Mouse (Mus musculus) forebrain, embryonic 10.5 days (tissue): Measurements from ENCODE around the gene Urb1. TPM values are rescaled to one million over a fixed set of nuclear protein-coding genes. Genes with fewer than 3 reads are reported as not detected.
"Not testable (repeated sequence)": the region's sequence is repeated elsewhere in the genome, so short reads cannot be mapped to it uniquely, and the experiment has no call there.

Experiments
- DNase-seq: peaks from one replicate; pipeline ENCODE4 v3.0.0-alpha.2; 2017; ENCODE audit warnings: low spot score; ENCODE audit errors: extremely low spot score
- H3K27ac ChIP-seq: fragments of 300-500 bp; sonication (generic); 2 replicates; pipeline ENCODE4 v1.5.1; 2016; ENCODE audit warnings: mild to moderate bottlenecking
- H3K27me3 ChIP-seq: fragments of 300-500 bp; sonication (generic); 2 replicates; pipeline ENCODE4 v1.6.1; 2016; ENCODE audit warnings: mild to moderate bottlenecking; ENCODE audit not compliant: poor library complexity, severe bottlenecking
- H3K36me3 ChIP-seq: fragments of 300-500 bp; sonication (generic); replicated peaks from 2 replicates; pipeline ENCODE4 v1.6.1; 2016; ENCODE audit warnings: mild to moderate bottlenecking, moderate library complexity
- H3K4me1 ChIP-seq: fragments of 300-500 bp; sonication (generic); 2 replicates; pipeline ENCODE4 v1.6.1; 2016
- H3K4me3 ChIP-seq: fragments of 300-500 bp; sonication (generic); 2 replicates; pipeline ENCODE4 v1.5.1; 2016; ENCODE audit warnings: mild to moderate bottlenecking, moderate library complexity
- H3K9me3 ChIP-seq: fragments of 300-500 bp; sonication (generic); 2 replicates; pipeline ENCODE4 v1.6.1; 2016; ENCODE audit warnings: mild to moderate bottlenecking, moderate library complexity
- WGBS: fragments of 180-500 bp; shearing (Covaris S2); methylation state at CpG from one replicate; pipeline ENCODE4 v1.1.7; 2016; 5-methylcytosine and 5-hydroxymethylcytosine counted together
- polyA plus RNA-seq: library from polyadenylated mRNA; unstranded; fragments of >200 nt; fragmentation: Nextera tagmentation; extraction: Ambion mirVana; gene quantifications from 2 replicates; pipeline ENCODE4 v1.2.1, GENCODE M21; 2016

Urb1 gene
- polyA plus RNA-seq, 1 experiment from 2014 or later, result 13.8 TPM

DNA sequence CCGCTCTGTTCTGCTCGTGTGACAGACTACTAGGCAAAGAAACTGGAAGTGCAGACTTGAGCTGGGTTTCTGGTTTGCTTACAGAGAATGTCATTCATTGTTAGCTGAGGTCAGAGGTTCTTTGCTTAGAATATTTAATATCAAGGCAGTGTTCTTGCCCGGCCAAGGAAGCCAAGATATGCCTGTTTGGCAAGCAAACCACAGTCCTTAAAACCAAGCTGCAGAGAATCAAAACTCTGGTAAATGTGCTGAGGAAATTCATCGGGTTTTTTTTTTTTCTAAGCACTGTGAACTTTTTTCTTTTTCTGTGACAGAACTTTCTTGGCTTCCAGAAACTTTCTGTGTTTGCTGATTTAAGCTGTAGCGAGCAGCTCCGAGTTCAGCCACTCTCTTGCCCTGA lies 22.3 kb upstream of the Urb1 start:
- Histone ChIP-seq H3K36me3 (no peaks in the 10 kb centered on the region), H3K27ac (no peak overlapping the region), H3K27me3 (peaks cover 79% of the 10 kb centered on the region), H3K4me1 (peaks cover 47% of the 10 kb centered on the region), H3K9me3 (no peaks in the 10 kb centered on the region), H3K4me3 (no peak overlapping the region)
- whole genome bisulfite sequencing, result 64% methylated on average over 6 of the region's 6 CpGs
- DNase-seq, result no peak

DNA sequence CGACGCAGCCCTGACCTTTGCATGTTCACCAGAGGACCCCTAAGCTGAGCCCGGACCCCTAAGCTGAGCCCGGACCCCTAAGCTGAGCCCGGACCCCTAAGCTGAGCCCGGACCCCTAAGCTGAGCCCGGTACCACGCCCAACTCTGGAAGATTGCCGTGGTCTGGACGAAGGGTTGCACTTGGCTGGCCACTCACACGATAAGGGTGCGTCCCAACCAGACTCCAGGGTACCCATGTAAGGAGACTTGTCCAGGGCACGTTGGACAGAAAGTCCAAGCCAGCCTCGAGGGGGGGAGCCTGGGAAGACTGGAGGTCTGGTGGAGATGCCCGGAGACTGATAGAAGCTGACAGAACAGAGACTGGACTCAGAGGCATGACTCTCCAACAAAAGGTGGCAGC lies 21.5 kb upstream of the Urb1 start:
- Histone ChIP-seq H3K4me3 (peak overlapping the region; percentile 68), H3K27ac (no peak overlapping the region), H3K9me3 (no peaks in the 10 kb centered on the region), H3K4me1 (peaks cover 47% of the 10 kb centered on the region), H3K27me3 (peaks cover 81% of the 10 kb centered on the region), H3K36me3 (no peaks in the 10 kb centered on the region)
- DNase-seq, result no peak
- 26% methylated on average over 15 of the region's 15 CpGs for WGBS

DNA sequence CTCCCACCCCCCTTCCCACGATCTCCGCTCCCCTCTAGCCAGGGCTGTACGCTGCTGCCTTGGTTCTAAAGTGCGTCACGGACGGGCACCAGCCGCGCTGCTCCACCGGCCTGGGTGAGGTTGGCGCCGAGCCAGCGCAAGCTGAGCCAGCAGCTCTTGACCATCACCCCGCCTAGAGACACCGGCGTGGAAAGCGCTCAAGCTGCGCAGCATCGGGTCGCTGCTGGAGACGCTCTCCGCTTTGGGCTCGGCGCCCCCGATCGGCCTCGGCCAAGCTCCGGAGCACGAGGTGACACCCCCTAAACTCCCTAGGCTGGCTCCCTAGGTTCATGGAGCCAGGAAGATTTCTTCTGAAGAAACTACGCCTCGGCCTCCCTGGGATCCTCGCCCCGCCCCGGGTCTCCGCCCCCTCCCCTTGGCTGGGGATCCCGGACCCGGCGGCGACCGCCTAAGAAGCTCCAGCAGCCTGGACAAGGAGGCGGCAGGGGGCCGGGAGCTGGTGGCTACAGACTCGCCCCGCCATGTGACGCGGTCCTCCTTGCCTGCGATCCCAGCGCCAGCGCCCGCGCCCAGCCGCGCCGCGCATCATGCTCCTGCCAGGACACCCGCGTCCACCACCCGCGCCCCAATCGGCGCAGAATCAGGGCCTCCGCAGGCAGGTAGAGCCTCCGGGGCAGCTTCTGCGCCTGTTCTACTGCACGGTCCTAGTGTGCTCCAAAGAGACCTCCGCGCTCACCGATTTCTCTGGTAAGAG lies 20.6 kb upstream of the Urb1 start:
- Histone ChIP-seq H3K4me1 (peaks cover 47% of the 10 kb centered on the region), H3K4me3 (peak overlapping the region; percentile 68), H3K27me3 (peaks cover 83% of the 10 kb centered on the region), H3K9me3 (no peaks in the 10 kb centered on the region), H3K36me3 (no peaks in the 10 kb centered on the region), H3K27ac (peak overlapping the region; percentile 71)
- peak; percentile 66 for DNase-seq
- WGBS, result under 1% methylated on average over 67 of the region's 67 CpGs

DNA sequence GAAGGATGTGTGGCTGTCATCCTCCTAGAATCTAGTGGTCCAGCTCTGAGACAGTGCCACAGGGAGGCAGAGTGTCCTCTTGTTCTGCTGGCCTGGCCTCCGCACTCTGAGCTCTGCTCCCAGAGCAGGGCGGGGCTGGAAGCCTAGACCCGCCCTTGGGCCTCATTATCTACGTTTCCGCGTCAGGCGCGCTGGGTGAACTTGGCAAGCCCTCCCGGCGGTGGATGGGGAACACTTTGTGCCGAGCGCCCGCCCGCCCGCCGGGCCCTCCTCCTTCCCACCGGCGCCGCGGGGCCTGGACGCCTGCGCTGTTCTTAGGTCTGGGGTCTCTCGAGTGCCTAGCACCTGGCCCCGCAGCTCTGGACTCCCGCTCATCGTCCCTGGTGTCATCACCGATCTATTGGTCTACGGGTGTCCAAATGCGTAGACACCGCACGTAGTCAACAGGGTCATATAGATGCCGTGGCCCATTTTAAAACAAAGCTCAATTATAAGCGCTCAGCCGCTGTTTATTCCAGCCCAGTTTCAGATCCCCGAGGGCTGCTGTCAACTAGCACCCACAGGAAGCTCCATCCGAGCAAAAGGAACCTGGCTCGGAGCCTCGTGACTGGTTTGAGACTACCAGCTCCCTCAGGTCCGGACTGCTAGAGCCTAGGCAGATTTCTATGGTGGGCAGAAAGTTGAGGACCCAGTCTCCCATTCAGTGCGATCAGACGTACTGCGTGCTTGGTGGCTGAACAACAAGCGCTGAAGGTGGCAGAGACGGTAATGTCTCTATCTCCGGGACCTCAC lies 19.9 kb upstream of the Urb1 start:
- Histone ChIP-seq H3K27ac (peak overlapping the region; percentile 71), H3K9me3 (no peaks in the 10 kb centered on the region), H3K27me3 (peaks cover 79% of the 10 kb centered on the region), H3K4me3 (peak overlapping the region; percentile 68), H3K36me3 (no peaks in the 10 kb centered on the region), H3K4me1 (peaks cover 47% of the 10 kb centered on the region)
- under 1% methylated on average over 45 of the region's 45 CpGs for WGBS
- peak; percentile 72 for DNase-seq

DNA sequence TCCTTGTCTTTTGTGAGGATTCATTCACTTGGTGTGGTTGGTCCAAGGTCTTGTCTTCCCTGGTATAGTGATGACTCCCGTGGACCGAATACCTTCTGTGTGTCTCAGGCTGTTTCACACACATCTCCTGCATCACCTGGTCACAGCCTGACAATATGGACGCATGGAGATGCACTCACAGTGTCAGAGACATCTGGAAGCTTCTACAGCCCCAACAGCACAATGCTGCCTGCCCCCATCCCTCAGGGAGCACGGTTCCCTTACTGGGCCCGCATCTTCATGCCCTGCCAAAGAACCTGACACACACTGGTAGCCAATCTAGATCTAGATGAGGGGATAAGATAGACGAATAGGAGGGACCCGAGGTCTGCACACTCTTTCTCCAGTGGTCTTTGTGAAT lies 18.9 kb upstream of the Urb1 start:
- 81% methylated on average over 7 of the region's 7 CpGs for whole genome bisulfite sequencing
- Histone ChIP-seq H3K9me3 (no peaks in the 10 kb centered on the region), H3K36me3 (no peaks in the 10 kb centered on the region), H3K4me1 (peaks cover 47% of the 10 kb centered on the region), H3K27ac (no peak overlapping the region), H3K27me3 (peaks cover 72% of the 10 kb centered on the region), H3K4me3 (no peak overlapping the region)
- DNase-seq, result no peak

DNA sequence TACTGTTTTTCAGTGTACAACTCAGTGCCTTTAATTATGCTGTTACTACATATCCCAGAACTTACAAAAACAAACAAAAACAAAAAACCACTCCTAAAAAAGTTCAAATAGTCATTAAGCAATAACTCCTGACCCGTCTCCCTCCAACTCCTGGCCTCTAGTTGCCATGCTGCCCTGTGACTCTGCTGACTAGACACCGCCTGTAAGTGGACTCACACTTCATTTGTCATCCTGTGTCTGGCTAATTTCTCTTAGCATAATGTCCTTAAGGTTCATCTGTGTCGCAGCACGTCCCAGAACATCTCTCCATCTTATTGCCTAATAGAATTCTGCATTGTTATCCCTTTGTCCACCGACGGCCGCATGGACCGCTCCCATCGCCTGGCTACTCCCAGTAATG lies 17.3 kb upstream of the Urb1 start:
- H3K9me3 ChIP-seq, result no peaks in the 10 kb centered on the region
- no peak overlapping the region for H3K4me3 ChIP-seq
- H3K27me3 ChIP-seq, result peaks cover 56% of the 10 kb centered on the region
- DNase-seq, result no peak
- WGBS, result 84% methylated on average over 9 of the region's 9 CpGs
- H3K4me1 ChIP-seq, result peaks cover 31% of the 10 kb centered on the region
- H3K36me3 ChIP-seq, result no peaks in the 10 kb centered on the region
- no peak overlapping the region for H3K27ac ChIP-seq

DNA sequence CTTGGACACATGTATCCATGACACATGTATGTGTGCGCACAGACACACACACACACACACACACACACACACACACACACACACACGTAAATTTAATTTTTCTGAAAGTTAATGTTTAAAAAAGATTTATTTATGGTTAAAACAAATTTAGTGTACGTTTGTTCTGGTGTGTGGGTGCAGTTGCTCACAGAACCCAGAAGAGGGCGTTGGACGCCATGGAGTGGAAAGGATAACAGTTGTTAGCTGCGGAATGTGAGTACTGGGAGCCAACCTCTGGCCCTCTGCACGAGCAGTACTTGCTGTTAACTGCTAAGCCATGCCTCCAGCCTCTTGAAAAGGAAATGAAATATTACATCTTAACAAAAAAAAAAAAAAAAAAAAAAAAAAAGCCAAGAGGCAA lies 16.2 kb upstream of the Urb1 start, which contains the start of gene Eva1c:
Gene Eva1c (plus strand): TSS at position 263 of the 400 bp plus-strand sequence.
- H3K4me1 ChIP-seq, result peaks cover 21% of the 10 kb centered on the region
- no peaks in the 10 kb centered on the region for H3K9me3 ChIP-seq
- H3K27me3 ChIP-seq, result peaks cover 45% of the 10 kb centered on the region
- DNase-seq, result no peak
- H3K27ac ChIP-seq, result no peak within 1 kb of the TSS
- WGBS, result 65% methylated on average over 7 of the region's 7 CpGs
- H3K36me3 ChIP-seq, result no peaks in the 10 kb centered on the region
- no peak within 1 kb of the TSS for H3K4me3 ChIP-seq

DNA sequence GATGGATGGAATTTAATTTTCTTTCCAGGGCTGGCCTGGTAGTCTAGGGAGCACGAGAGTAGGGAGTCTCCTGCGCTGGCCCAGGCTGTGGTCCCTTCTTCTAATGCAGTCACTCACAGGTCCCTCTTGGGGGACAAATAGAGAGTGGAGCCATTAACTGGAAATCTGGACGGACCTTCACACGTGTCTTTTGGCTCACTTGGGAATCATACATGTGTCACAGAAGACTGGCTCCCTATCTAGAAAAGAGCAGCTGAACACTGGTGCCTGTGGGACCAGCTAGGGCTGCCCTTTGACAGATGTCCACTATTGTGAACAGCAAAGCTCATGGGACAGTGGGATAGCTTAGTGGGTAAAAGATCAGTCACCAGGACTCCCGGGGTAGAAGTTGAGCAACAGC lies 15.8 kb upstream of the Urb1 start:
- peaks cover 41% of the 10 kb centered on the region for H3K27me3 ChIP-seq
- no peak overlapping the region for H3K4me3 ChIP-seq
- no peaks in the 10 kb centered on the region for H3K9me3 ChIP-seq
- no peaks in the 10 kb centered on the region for H3K36me3 ChIP-seq
- WGBS, result 84% methylated on average over 5 of the region's 5 CpGs
- no peak for DNase-seq
- no peak overlapping the region for H3K27ac ChIP-seq
- H3K4me1 ChIP-seq, result peaks cover 17% of the 10 kb centered on the region

DNA sequence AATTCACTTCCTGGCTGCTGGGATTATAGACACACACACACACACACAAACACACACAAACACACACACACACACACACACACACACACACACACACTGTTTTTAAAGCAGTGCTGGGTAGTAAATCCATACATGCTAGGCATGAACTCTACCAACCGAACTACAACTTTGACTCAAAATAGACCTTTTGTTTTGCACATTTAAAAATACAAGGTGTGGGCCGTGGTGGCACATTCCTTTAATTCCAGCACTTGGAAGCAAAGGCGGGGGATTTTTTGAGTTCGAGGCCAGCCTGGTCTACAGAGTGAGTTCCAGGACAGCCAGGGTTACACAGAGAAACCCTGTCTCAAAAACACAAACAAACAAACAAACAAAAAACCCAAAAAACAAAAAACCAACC lies 13.8 kb upstream of the Urb1 start:
- DNase-seq, H3K9me3 ChIP-seq, H3K36me3 ChIP-seq, H3K4me3 ChIP-seq, H3K27ac ChIP-seq, H3K4me1 ChIP-seq: not testable (repeated sequence)
- peaks cover 21% of the 10 kb centered on the region for H3K27me3 ChIP-seq
- 86% methylated on average over 4 of the region's 4 CpGs for WGBS

DNA sequence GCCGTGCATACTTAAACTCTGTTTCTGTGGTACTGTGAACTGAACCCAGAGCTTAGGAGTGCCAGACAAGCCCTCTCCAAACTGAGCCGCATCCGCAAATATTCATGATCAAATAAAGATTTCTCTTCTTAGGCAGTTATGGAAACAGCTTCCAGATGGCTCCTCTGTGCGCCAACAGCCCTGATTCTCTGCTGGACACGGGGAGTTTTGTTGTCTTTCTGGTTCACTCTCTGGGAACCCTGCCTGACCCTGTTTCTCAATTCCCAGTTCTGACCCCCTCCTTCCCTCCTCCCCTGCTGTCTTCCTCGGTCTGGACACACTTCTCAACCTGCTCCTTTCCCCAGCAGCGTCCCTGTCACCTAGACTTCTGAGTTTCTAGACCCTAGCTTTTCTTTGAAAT lies 12.8 kb upstream of the Urb1 start:
- H3K4me1 ChIP-seq, result no peaks in the 10 kb centered on the region
- H3K4me3 ChIP-seq, result no peak overlapping the region
- DNase-seq, result no peak
- H3K36me3 ChIP-seq, result no peaks in the 10 kb centered on the region
- H3K9me3 ChIP-seq, result no peaks in the 10 kb centered on the region
- peaks cover 11% of the 10 kb centered on the region for H3K27me3 ChIP-seq
- WGBS, result 75% methylated on average over 7 of the region's 7 CpGs
- H3K27ac ChIP-seq, result no peak overlapping the region

DNA sequence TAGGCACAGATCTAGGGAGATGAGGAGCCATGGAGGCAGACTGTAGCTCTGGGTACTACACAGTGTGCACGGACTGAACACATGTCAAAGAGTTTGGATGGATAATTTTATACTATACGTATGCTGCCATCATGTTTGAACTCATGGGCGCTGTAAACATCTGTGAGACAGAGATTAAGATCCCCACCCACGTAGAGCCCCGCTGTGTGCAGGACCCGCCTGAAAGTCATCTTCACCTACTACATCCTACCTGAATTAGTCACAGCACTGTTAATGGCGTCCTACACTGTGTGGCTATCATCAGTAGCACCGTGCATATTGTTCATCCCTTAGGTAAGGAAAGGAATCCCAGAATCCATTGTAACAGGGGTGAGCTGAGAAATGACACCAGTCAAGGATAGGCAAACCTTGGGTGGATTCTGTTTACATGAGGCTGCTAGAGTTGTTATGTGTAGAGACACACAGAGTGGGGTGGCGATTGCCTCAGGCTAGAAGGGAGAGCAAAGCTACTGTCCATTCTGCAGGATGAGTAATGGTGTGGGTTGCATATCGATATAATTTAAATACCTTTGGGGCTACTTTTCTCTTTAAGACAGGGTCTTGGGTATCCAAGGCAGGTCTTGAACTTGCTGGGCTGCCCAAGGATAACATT lies 12.2 kb upstream of the Urb1 start:
- Histone ChIP-seq H3K4me3 (no peak overlapping the region), H3K4me1 (no peaks in the 10 kb centered on the region), H3K27me3 (peaks cover 5% of the 10 kb centered on the region), H3K36me3 (no peaks in the 10 kb centered on the region), H3K9me3 (no peaks in the 10 kb centered on the region), H3K27ac (no peak overlapping the region)
- DNase-seq, result no peak
- WGBS, result 91% methylated on average over 10 of the region's 10 CpGs

DNA sequence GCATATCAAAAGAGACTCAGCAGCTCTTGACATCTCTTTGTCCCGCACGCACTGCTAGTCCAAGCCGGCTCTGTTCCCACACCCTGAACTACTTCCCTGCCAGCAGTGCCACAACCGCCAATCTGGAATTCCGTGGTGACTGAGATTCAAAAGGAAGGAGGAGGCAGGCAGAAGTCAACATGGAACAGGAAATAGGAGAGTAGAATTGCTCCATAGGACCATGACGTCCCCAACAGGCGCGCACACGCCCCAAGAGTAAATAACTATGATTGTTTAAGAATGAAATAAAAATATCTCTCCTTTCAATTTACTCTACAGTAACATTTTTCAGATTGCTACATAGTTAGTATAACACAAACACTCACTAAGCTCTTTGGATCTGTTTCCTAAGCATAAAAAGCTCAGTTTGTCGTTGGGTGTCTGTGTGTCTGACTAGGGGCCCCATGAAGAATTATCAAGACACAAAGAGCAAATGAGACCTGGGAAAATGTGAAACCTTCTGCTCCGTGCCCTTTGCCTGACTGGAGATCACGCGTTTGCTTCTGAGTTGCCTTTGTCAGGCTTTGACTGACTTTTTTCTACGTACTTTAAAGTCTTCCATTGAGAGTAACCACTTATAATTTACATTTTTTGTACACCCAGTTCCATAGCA lies 11.0 kb upstream of the Urb1 start:
- H3K36me3 ChIP-seq, result no peaks in the 10 kb centered on the region
- peaks cover 4% of the 10 kb centered on the region; the same call in 1 of the 2 replicates for H3K27me3 ChIP-seq
- no peak overlapping the region for H3K27ac ChIP-seq
- 92% methylated on average over 14 of the region's 14 CpGs for WGBS
- H3K4me1 ChIP-seq, result no peaks in the 10 kb centered on the region
- no peak for DNase-seq
- no peaks in the 10 kb centered on the region for H3K9me3 ChIP-seq
- H3K4me3 ChIP-seq, result no peak overlapping the region
